Mouse (Mus musculus) liver, embryonic 13.5 days (tissue): ENCODE results near the gene G2e3. TPM values are rescaled to one million over a fixed set of nuclear protein-coding genes. Genes with fewer than 3 reads are reported as not detected.

Source experiments
- ATAC-seq: fragments of 200-750 bp; cut with Nextera tagmentation; 2 replicates; pipeline ENCODE4 v1.8.0; 2017; ENCODE audit warnings: low read depth, mild to moderate bottlenecking, moderate number of reproducible peaks, moderate library complexity
- DNase-seq: peaks from one replicate; pipeline ENCODE4 v3.0.0; 2022
- H3K27ac ChIP-seq: fragments of 300-500 bp; sonication (generic); 2 replicates; pipeline ENCODE4 v1.5.1; 2015; ENCODE audit warnings: moderate library complexity, mild to moderate bottlenecking, inconsistent platforms
- H3K27me3 ChIP-seq: fragments of 300-500 bp; sonication (generic); 2 replicates; pipeline ENCODE4 v1.6.1; 2015; ENCODE audit warnings: mild to moderate bottlenecking, inconsistent platforms
- H3K36me3 ChIP-seq: fragments of 300-500 bp; sonication (generic); 2 replicates; pipeline ENCODE4 v1.6.1; 2015; ENCODE audit warnings: mild to moderate bottlenecking, inconsistent platforms
- H3K4me1 ChIP-seq: fragments of 300-500 bp; sonication (generic); replicated peaks from 2 replicates; pipeline ENCODE4 v1.6.1; 2015; ENCODE audit warnings: inconsistent platforms
- H3K4me2 ChIP-seq: fragments of 300-500 bp; sonication (generic); 2 replicates; pipeline ENCODE4 v1.6.1; 2015; ENCODE audit warnings: inconsistent platforms, mild to moderate bottlenecking, moderate library complexity
- H3K4me3 ChIP-seq: fragments of 300-500 bp; sonication (generic); replicated peaks from 2 replicates; pipeline ENCODE4 v1.5.1; 2015; ENCODE audit warnings: mild to moderate bottlenecking, inconsistent platforms
- H3K9ac ChIP-seq: fragments of 300-500 bp; sonication (generic); 2 replicates; pipeline ENCODE4 v1.6.1; 2015; ENCODE audit warnings: mild to moderate bottlenecking, inconsistent platforms
- H3K9me3 ChIP-seq: fragments of 300-500 bp; sonication (generic); replicated peaks from 2 replicates; pipeline ENCODE4 v1.6.1; 2016; ENCODE audit warnings: inconsistent platforms
- WGBS: fragments of 180-500 bp; shearing (Covaris S2); methylation state at CpG from one replicate; pipeline ENCODE4 v1.1.7; 2015; ENCODE audit not compliant: insufficient replicate concordance; 5-methylcytosine and 5-hydroxymethylcytosine counted together
- polyA plus RNA-seq: library from polyadenylated mRNA; unstranded; fragments of >200 nt; fragmentation: Nextera tagmentation; extraction: Ambion mirVana; gene quantifications from 2 replicates; pipeline ENCODE4 v1.2.1, GENCODE M21; 2015

G2e3 gene
- polyA plus RNA-seq, 1 experiment from 2014 or later: 16.8 TPM

GRCm38 (mm10) chr12:51377888-51378190 is 30.0 kb downstream of the G2e3 start:
- no peaks in the 10 kb centered on the region for H3K27me3 ChIP-seq
- H3K36me3 ChIP-seq: peaks cover 29% of the 10 kb centered on the region
- H3K4me2 ChIP-seq: peak overlapping the region; percentile 77
- peaks cover 9% of the 10 kb centered on the region for H3K4me1 ChIP-seq
- H3K27ac ChIP-seq: peak overlapping the region; percentile 83
- H3K4me3 ChIP-seq: peak overlapping the region; percentile 84
- H3K9ac ChIP-seq: peak overlapping the region; percentile 87
- DNase-seq (no peak), ATAC-seq (no peak)
- 12% methylated on average over 6 of the region's 6 CpGs for WGBS
- no peaks in the 10 kb centered on the region for H3K9me3 ChIP-seq

DNA sequence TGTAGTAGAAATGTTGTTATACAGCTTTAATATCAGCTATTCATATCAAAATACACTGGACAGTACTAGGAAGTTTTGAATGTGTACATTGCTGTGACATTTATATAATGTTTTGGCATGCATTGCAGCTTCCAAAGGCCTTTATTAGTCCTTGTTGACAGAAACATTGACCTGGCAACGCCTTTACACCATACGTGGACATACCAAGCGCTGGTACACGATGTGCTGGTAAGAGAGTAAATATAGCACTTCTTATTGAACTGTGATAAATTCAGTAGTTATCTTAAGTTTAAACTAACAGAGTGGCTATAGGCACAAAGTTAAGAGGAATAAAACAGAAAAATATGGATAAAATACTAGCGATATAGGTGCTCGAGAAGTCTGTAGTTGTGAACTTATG is 52.0 kb downstream of the G2e3 start:
- Histone ChIP-seq H3K4me1 (no peaks in the 10 kb centered on the region), H3K27me3 (no peaks in the 10 kb centered on the region), H3K36me3 (peaks cover 60% of the 10 kb centered on the region), H3K9ac (no peak overlapping the region), H3K4me3 (no peak overlapping the region), H3K9me3 (no peaks in the 10 kb centered on the region), H3K4me2 (no peak overlapping the region), H3K27ac (no peak overlapping the region)
- WGBS: 91% methylated on average over 6 of the region's 6 CpGs
- ATAC-seq: no peak
- DNase-seq: no peak

DNA sequence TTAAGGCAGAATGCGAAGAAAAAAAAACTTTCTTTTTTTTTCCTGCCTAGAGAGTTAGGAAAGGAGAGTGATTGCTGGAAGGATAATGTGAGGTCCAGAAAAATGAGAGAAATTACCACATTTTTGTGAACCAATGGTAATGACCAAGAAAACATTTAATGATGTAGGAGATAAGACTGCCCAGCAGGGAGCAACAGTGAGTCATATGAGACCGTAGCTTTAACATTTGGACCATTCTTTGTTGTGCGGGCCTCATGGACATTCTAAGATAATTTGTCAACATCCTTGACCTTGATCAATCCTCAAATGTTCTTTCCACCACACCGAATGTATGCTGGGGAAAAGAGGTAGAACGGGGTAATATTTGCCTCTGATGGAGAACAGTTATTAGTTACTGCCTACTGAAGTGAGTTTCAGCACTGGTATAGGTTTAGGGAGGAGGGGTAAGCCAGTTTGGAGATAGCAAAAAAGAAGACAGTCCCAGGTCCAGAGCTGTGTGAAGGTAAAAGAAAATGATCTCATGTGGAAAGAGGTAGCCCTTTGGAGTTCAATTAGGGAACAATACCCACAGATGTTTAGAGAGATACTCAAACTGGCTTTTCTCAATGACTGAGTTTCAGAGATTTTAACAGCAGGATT is 54.3 kb downstream of the G2e3 start:
- Histone ChIP-seq H3K4me1 (no peaks in the 10 kb centered on the region), H3K4me2 (no peak overlapping the region), H3K4me3 (no peak overlapping the region), H3K27ac (no peak overlapping the region), H3K27me3 (no peaks in the 10 kb centered on the region), H3K9me3 (no peaks in the 10 kb centered on the region), H3K36me3 (peaks cover 44% of the 10 kb centered on the region), H3K9ac (no peak overlapping the region)
- ATAC-seq: no peak
- no peak for DNase-seq
- WGBS: 76% methylated on average over 5 of the region's 5 CpGs

DNA sequence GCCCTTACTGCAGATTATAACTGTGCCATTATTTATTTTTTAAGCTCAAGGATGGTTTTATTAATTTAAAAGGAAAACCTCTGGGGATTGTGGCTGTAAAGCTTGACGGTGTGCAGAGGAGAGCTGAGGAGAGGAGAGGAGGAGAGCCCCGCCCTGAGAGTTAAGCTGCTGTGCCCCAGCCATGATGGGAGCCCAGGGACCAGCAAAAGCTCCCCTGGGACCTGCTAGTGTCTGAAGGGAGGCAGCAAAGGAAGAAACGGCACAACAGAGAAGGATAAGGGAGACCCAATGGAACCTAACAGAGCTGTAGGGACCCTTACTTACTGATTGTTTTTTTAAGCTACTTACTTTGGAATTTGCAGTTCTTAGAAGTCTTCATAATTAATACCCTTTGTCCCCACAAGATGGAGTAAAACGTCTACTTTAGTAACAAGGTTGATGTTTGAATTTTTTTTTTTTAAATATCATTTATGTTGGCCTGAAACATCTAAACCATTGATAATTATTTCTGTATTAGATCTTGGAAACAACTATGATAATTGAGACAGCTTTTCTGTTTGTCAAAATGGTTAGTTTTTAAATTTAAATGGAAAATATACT is 56.2 kb downstream of the G2e3 start:
- no peak overlapping the region for H3K4me2 ChIP-seq
- no peak overlapping the region for H3K4me3 ChIP-seq
- 65% methylated on average over 4 of the region's 4 CpGs for WGBS
- ATAC-seq: no peak
- H3K9ac ChIP-seq: no peak overlapping the region
- no peaks in the 10 kb centered on the region for H3K9me3 ChIP-seq
- peaks cover 48% of the 10 kb centered on the region for H3K36me3 ChIP-seq
- H3K27ac ChIP-seq: no peak overlapping the region
- H3K27me3 ChIP-seq: no peaks in the 10 kb centered on the region
- no peak for DNase-seq
- H3K4me1 ChIP-seq: no peaks in the 10 kb centered on the region

GRCm38 (mm10) chr12:51411362-51411761 is 63.5 kb downstream of the G2e3 start:
- Histone ChIP-seq H3K4me1 (peaks cover 7% of the 10 kb centered on the region), H3K9me3 (no peaks in the 10 kb centered on the region), H3K4me3 (no peak overlapping the region), H3K36me3 (peaks cover 44% of the 10 kb centered on the region), H3K9ac (no peak overlapping the region), H3K4me2 (no peak overlapping the region), H3K27ac (no peak overlapping the region), H3K27me3 (no peaks in the 10 kb centered on the region)
- ATAC-seq (0 out of 2 replicates have a peak, but pooled peaks have one; percentile 39), DNase-seq (no peak)
- WGBS: 21% methylated on average over 4 of the region's 4 CpGs

Other genes with a start within 250 kb of the G2e3 start
- gene Scfd1, start 29.4 kb downstream of the G2e3 start, polyA plus RNA-seq: 42.4 and 49.6 TPM in 2 replicates
- 0.13 and 0.15 TPM in 2 replicates for gene Coch, start 245.3 kb downstream of the G2e3 start, polyA plus RNA-seq